Mouse (Mus musculus): ENCODE measurements around the gene Gpatch3. TPM values are rescaled to one million over a fixed set of nuclear protein-coding genes. Genes with fewer than 3 reads are reported as not detected.

Gpatch3 gene
- polyA plus RNA-seq, 1 experiment from 2014 or later, result 6.6 TPM

GRCm38 (mm10) chr4:133631071-133631768 lies 56.7 kb downstream of the Gpatch3 start:
- Histone ChIP-seq H3K4me3 (ENCODE audit: low read depth, low read length) (no peak overlapping the region), H3K27ac (ENCODE audit: low read depth, low read length) (no peak overlapping the region), H3K4me1 (ENCODE audit: control insufficient read depth, insufficient read depth, low read length) (peaks cover 8% of the 10 kb centered on the region), H3K9ac (ENCODE audit: low read length) (peak overlapping the region; percentile 6; the same call in 1 of the 2 replicates), H3K27me3 (replicated peaks; ENCODE audit: control insufficient read depth, insufficient read depth, low read length) (no peaks in the 10 kb centered on the region), H3K36me3 (ENCODE audit: control insufficient read depth, insufficient read depth, low read length) (peaks cover 10% of the 10 kb centered on the region; the same call in 1 of the 2 replicates), H3K4me2 (ENCODE audit: low read length) (no peak overlapping the region; the same call in 1 of the 2 replicates), H3K9me3 (replicated peaks; ENCODE audit: control insufficient read depth, low read length) (no peaks in the 10 kb centered on the region)
- ATAC-seq (no peak), DNase-seq (ENCODE audit: low spot score) (no peak)
- 87% methylated on average over 14 of the region's 14 CpGs for WGBS

- Histone ChIP-seq H3K9ac (ENCODE audit: low read length) (peak overlapping the region; percentile 78), H3K36me3 (ENCODE audit: control insufficient read depth, insufficient read depth, low read length) (peaks cover 3% of the 10 kb centered on the region; the same call in 1 of the 2 replicates), H3K4me3 (ENCODE audit: low read depth, low read length) (peak overlapping the region; percentile 70), H3K27me3 (replicated peaks; ENCODE audit: control insufficient read depth, insufficient read depth, low read length) (no peaks in the 10 kb centered on the region), H3K9me3 (replicated peaks; ENCODE audit: control insufficient read depth, low read length) (no peaks in the 10 kb centered on the region), H3K27ac (ENCODE audit: low read depth, low read length) (no peak overlapping the region), H3K4me2 (ENCODE audit: low read length) (peak overlapping the region; percentile 70), H3K4me1 (ENCODE audit: control insufficient read depth, insufficient read depth, low read length) (peaks cover 8% of the 10 kb centered on the region)
- WGBS, result 38% methylated on average over 9 of the region's 9 CpGs
- no peak for DNase-seq (ENCODE audit: low spot score)
- ATAC-seq, result no peak
Observed at GRCm38 (mm10) chr4:133631769-133632411, 57.3 kb downstream of the Gpatch3 start.

- peak overlapping the region; percentile 70 for H3K4me2 ChIP-seq (ENCODE audit: low read length)
- no peaks in the 10 kb centered on the region for H3K36me3 ChIP-seq (ENCODE audit: control insufficient read depth, insufficient read depth, low read length)
- H3K27me3 ChIP-seq (replicated peaks; ENCODE audit: control insufficient read depth, insufficient read depth, low read length), result no peaks in the 10 kb centered on the region
- H3K9ac ChIP-seq (ENCODE audit: low read length), result peak overlapping the region; percentile 78
- under 1% methylated on average over 44 of the region's 69 CpGs for WGBS
- peaks cover 8% of the 10 kb centered on the region for H3K4me1 ChIP-seq (ENCODE audit: control insufficient read depth, insufficient read depth, low read length)
- ATAC-seq (peak; percentile 82), DNase-seq (ENCODE audit: low spot score) (peak; percentile 65)
- H3K9me3 ChIP-seq (replicated peaks; ENCODE audit: control insufficient read depth, low read length), result no peaks in the 10 kb centered on the region
- H3K4me3 ChIP-seq (ENCODE audit: low read depth, low read length), result peak overlapping the region; percentile 70
- H3K27ac ChIP-seq (ENCODE audit: low read depth, low read length), result peak overlapping the region; percentile 82
Observed at GRCm38 (mm10) chr4:133632483-133633327, 58.2 kb downstream of the Gpatch3 start.

- Histone ChIP-seq H3K27me3 (replicated peaks; ENCODE audit: control insufficient read depth, insufficient read depth, low read length) (no peaks in the 10 kb centered on the region), H3K4me2 (ENCODE audit: low read length) (peak overlapping the region; percentile 70), H3K36me3 (ENCODE audit: control insufficient read depth, insufficient read depth, low read length) (no peaks in the 10 kb centered on the region), H3K4me3 (ENCODE audit: low read depth, low read length) (peak overlapping the region; percentile 70), H3K9me3 (replicated peaks; ENCODE audit: control insufficient read depth, low read length) (no peaks in the 10 kb centered on the region), H3K4me1 (ENCODE audit: control insufficient read depth, insufficient read depth, low read length) (peaks cover 8% of the 10 kb centered on the region), H3K27ac (ENCODE audit: low read depth, low read length) (peak overlapping the region; percentile 82), H3K9ac (ENCODE audit: low read length) (peak overlapping the region; percentile 78)
- ATAC-seq, result peak; percentile 95
- 11% methylated on average over 33 of the region's 47 CpGs for WGBS
- DNase-seq (ENCODE audit: low spot score), result peak; percentile 82
Observed at GRCm38 (mm10) chr4:133633332-133634042, 58.9 kb downstream of the Gpatch3 start.

Small RNA genes lying within 50 kb of the gene (microRNA-seq; reads per million reads assigned to microRNA genes)
- gene Gm23158, result not detected

Other genes with a start within 250 kb of the Gpatch3 start
- 17.5 and 18.9 TPM in 2 replicates for gene Wdtc1, start 221.3 kb upstream of the Gpatch3 start, polyA plus RNA-seq (2014; fragmentation: Nextera tagmentation; extraction: Ambion mirVana)
- gene Slc9a1, start 205.0 kb upstream of the Gpatch3 start, polyA plus RNA-seq (2014; fragmentation: Nextera tagmentation; extraction: Ambion mirVana), result 4.4 and 7.3 TPM in 2 replicates
- gene Tent5b, start 94.6 kb upstream of the Gpatch3 start, polyA plus RNA-seq (2014; fragmentation: Nextera tagmentation; extraction: Ambion mirVana), result 0.09 and 0.27 TPM in 2 replicates
- gene Trnp1, start 76.2 kb upstream of the Gpatch3 start, polyA plus RNA-seq (2014; fragmentation: Nextera tagmentation; extraction: Ambion mirVana), result 5.8 and 6.2 TPM in 2 replicates
- 0.12 and 0.20 TPM in 2 replicates for gene Kdf1, start 55.8 kb upstream of the Gpatch3 start, polyA plus RNA-seq (2014; fragmentation: Nextera tagmentation; extraction: Ambion mirVana)
- 139 and 181 TPM in 2 replicates for gene Nudc, start 28.7 kb upstream of the Gpatch3 start, polyA plus RNA-seq (2014; fragmentation: Nextera tagmentation; extraction: Ambion mirVana)
- not detected in 2 replicates for gene Nr0b2, start 21.4 kb upstream of the Gpatch3 start, polyA plus RNA-seq (2014; fragmentation: Nextera tagmentation; extraction: Ambion mirVana)
- 29.3 and 30.1 TPM in 2 replicates for gene Gpn2, start 9.6 kb downstream of the Gpatch3 start, polyA plus RNA-seq (2014; fragmentation: Nextera tagmentation; extraction: Ambion mirVana)
- 0.84 and 1.1 TPM in 2 replicates for gene Sfn, start 27.4 kb downstream of the Gpatch3 start, polyA plus RNA-seq (2014; fragmentation: Nextera tagmentation; extraction: Ambion mirVana)
- gene Zdhhc18, start 75.4 kb downstream of the Gpatch3 start, polyA plus RNA-seq (2014; fragmentation: Nextera tagmentation; extraction: Ambion mirVana), result 2.0 and 2.5 TPM in 2 replicates
- 7.0 and 8.1 TPM in 2 replicates for gene Pigv, start 97.9 kb downstream of the Gpatch3 start, polyA plus RNA-seq (2014; fragmentation: Nextera tagmentation; extraction: Ambion mirVana)
- gene Arid1a, start 182.0 kb downstream of the Gpatch3 start, polyA plus RNA-seq (2014; fragmentation: Nextera tagmentation; extraction: Ambion mirVana), result 30.9 and 35.4 TPM in 2 replicates